Mouse (Mus musculus): ENCODE measurements around the gene Cd101. TPM values are rescaled to one million over a fixed set of nuclear protein-coding genes. Genes with fewer than 3 reads are reported as not detected.

Cd101 gene
- total RNA-seq (2021) = under 1 TPM; 0.34 to 0.48 TPM

GRCm38 (mm10) chr3:101029339-101029738, at the start of gene Cd101:
Gene Cd101, minus strand, starts transcription at chr3:101029556.
- DNase-seq = no peak
- intact Hi-C loops (cut with DNase I) = no loop called here

DNA sequence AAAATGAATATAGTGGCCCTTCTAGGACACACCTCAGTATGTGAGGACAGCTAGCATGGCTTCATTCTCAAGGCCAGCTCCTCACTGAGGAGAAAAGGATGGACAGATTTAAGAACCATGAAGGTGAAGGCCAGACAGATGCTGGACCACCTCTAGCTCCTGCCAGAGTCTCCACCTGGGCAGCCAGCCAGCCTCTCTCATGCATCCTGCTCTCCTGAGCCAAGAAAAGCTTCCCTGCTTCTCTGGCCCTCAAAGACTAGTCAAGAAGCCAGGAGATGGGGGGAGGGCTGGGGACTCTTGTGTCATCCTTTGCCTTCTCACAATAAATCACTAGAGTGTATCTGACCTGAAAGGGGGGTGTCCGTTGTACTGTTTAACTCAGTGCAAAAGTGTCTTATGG, 49.0 kb upstream of the Cd101 start:
- peak; percentile 88 for DNase-seq

GRCm38 (mm10) chr3:101077710-101078100, 48.3 kb upstream of the Cd101 start:
- intact Hi-C loops (cut with DNase I) = no loop called here
- peak; percentile 61 for DNase-seq

More for the DNA sequence above, 49.0 kb upstream of the Cd101 start:
- intact Hi-C loops (cut with DNase I) = no loop called here

DNA sequence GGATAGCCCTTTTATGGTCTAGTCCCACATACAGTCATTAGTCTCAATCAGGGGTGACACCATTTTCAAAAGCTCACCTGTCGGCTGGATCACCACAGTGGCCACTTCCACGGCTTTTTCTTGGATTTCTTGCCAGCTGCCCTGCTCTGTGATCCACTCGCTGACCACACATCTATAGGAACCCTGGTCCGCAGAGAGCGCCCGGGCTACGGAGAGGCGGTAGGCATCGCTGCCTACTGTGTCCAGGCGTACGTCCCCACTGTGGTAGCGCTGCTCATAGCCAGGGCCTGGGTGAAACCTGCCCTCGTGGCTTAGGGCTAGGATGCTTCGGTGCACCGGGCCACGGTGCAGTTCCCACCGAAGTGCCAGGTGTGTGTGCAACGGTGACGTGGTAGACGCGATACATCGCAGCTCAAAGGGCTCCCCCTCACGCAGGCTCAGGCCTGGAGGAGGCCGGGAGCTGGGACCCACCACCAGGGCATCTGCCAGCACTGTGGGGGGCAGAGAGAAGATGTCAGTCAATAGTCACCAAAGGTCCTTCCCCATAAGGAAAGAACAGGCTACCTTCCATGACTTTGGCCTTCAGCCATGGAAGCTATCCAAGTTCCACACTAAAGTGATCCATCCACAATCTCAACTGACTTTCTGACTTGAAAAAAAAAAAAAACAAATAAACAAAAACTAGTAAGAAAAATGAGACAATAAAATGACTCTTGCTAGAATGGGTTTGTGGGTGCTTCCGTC, 47.8 kb upstream of the Cd101 start:
- DNase-seq = peak; percentile 68
- intact Hi-C loops (cut with DNase I) = no loop called here

DNA sequence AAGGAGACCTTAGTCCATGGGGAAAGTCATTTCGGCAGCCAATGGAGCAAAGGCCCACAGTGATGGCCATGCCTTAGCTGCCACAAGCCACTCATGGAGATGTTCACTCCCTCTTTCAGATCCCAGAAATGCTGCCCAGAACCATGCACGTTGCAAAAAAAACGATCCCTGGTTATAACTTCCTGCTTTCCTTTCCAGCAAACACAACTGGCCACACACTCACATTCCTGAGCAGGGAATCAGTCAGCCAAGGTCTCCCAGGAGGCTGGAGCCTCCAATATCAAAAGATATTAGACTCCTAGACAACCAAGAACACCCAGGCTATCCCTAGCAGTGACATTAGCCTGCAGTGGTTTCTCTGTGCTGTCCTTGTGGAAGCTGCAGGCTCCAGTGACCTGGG, 46.5 kb upstream of the Cd101 start:
- intact Hi-C loops (cut with DNase I) = no loop called here
- no peak for DNase-seq

GRCm38 (mm10) chr3:101073384-101073783, 44.0 kb upstream of the Cd101 start:
- no peak for DNase-seq
- intact Hi-C loops (cut with DNase I) = no loop called here

DNA sequence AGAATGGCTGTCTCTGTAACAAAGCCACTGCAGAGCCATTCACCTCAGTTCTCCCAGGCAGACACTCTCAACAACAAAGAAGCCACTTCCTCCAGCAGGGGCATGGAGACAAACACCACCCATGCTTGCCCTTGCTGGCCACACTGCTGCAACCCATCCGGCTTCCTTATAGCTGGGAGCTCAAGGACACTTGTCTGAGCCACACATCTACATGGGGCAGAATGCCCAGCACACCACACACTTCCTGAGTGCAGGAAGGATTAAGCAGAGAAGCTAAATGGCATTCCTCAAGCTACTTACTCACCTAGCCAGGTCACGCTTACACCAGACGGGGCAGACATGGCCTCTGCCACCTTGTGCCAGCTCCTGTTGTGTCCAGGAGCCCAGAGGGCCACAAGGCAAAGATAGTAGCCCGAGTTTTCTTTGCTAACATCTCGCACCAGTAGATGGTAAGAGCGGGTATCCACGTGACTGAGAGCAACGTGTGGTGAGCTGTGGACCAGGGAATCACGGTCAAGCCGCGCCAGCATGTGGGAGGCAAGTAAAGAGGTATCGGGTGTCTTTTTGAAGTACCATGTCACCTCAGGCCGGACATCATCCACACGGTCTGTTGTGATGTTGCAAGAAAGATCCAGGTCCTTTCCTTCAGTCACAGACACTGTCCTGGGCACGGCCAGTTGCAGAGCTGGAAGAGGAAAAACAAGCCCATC, 43.3 kb upstream of the Cd101 start:
- intact Hi-C loops (cut with DNase I) = no loop called here
- no peak for DNase-seq

- no peak for DNase-seq
- intact Hi-C loops (cut with DNase I) = no loop called here
Observed at GRCm38 (mm10) chr3:101071576-101071975, 42.2 kb upstream of the Cd101 start.

GRCm38 (mm10) chr3:101070796-101071235, 41.5 kb upstream of the Cd101 start:
- DNase-seq = no peak
- intact Hi-C loops (cut with DNase I) = no loop called here

- intact Hi-C loops (cut with DNase I) = no loop called here
Observed at GRCm38 (mm10) chr3:101070230-101070795, 41.0 kb upstream of the Cd101 start.

DNA sequence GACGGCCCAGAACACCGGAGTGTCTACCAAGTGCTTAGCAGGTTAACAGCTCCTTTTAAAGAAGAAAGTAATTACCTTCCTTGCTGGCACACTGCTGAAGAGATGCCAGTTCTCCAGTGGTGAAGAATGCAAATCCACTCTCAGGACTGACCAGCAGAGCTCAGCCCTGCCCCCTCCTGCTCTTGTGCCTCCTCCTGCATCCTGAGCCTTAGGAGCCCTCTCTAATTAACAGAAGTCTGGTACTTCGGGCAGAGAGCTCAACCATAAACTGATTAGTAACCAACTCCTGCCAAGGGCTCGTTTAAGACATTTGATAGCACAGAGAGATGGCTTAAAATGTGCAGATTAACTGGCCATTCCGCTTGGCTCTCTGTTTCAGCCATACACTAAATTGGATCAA, 39.3 kb upstream of the Cd101 start:
- intact Hi-C loops (cut with DNase I) = no loop called here
- DNase-seq = peak; percentile 34

More at GRCm38 (mm10) chr3:101070230-101070795, 41.0 kb upstream of the Cd101 start:
- no peak for DNase-seq

- DNase-seq = no peak
- intact Hi-C loops (cut with DNase I) = no loop called here
Observed at GRCm38 (mm10) chr3:101066175-101066574, 36.8 kb upstream of the Cd101 start.

- no peak for DNase-seq
- intact Hi-C loops (cut with DNase I) = no loop called here
Observed at GRCm38 (mm10) chr3:101061865-101062585, 32.7 kb upstream of the Cd101 start.

- intact Hi-C loops (cut with DNase I) = no loop called here
- no peak for DNase-seq
Observed at GRCm38 (mm10) chr3:101059214-101059613, 29.9 kb upstream of the Cd101 start.

DNA sequence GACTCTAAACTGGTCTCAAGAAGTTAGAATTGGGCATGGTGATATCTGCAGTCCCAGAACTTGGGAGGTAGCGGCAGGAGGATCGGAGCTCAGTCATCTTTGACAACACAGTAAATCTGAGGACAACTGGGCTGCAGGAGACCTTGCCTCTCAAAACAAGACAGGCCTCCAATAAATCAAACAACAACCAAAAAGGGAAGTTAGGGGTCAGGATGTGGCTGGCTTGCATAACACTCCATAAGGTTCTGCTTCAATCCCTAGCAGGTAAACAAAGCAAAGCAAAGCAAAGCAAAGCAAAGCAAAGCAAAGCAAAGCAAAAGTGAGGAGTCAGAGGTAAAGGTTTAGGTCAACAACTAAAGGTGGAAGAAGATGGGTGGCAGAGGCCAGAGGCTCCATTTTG, 28.8 kb upstream of the Cd101 start:
- intact Hi-C loops (cut with DNase I) = no loop called here
- no peak for DNase-seq

DNA sequence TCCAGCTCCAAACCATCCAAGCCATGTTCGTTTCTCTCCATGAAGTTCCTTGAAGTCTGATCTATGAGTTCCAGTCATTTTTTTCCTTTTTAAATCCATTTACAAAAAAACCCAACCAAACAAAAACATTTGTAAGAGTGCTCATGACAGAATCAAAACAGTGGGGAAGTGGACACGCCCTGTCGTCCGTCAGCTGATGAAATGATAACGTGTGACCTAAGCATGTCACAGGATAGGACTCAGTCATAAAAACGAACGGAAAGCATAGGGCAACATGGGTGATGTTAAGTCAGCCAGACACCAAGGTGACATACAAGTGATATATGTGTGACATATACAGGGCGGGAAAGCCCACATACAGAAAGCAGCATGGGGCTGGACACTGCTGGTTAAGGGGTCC, 25.9 kb upstream of the Cd101 start:
- no peak for DNase-seq
- intact Hi-C loops (cut with DNase I) = no loop called here

DNA sequence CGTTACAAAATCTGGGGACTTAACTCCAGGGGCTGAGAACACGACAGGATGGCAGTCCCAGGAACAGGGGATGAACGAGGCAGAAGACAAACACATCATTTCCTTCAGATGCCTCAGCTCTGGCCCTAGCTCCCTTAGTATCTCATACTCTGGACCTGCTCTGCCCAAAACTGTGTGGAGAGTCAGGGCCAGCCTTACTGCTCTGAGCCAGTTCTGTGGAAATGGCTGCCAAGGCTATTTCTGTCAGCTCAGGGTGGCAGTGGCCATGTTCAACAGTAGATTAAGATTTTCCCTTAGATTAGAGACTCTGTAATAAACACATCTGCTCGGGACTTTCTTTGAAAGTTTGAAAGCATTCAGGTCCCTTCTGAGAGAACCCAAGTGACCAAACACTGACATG, 22.2 kb upstream of the Cd101 start:
- DNase-seq = no peak
- intact Hi-C loops (cut with DNase I) = no loop called here

DNA sequence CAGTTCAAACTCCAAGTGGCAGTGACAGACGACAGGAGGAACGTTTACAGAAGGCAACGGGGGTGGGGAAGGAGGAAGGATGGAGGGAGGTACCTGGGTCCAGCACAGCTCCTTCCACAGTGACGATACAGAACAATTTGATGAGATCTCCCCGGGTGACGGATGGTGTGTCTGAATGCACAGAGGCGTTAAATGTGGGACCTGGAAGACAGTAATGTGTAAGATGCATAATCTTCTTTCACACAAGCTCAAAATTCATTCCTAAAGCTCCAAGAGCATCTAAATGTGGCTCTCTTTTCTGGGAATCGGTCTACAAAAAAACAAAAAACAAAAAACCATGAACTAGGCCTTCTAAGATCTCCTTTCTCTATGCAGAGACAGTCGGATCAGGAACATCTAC, 20.6 kb upstream of the Cd101 start:
- intact Hi-C loops (cut with DNase I) = no loop called here
- no peak for DNase-seq

- DNase-seq = no peak
- intact Hi-C loops (cut with DNase I) = no loop called here
Observed at GRCm38 (mm10) chr3:101048781-101049180, 19.4 kb upstream of the Cd101 start.

DNA sequence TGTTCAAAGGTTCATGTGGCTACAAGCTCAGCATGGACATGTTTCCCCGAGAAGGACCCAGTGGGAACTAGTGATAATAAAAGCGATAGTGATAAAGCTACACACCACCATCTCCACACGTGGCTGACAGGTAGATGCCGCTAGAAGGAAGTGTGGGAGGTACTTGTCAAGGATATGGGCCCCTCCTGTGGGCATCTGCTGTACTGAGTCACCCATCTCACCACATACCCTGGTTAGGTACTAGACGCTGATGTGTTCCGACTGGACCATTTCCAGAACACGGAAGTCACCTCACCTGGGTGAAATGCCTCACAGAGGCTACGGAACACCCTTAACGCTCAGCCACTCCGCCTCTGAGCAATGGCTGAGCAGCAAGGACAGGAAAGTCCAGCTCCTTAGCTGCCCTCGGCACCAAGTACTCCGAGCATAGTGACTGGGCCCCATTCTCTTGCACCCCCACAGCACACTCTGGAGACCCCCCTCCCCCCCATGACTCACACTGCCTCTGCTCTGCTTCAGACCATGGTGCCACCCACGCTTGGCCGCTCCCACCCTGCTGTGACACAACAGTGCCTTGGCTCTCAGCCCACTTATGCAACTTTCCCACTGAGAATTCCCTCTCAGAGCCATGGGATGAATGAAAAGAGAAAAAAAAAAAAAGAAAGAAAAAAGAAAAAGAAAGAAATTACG, 18.4 kb upstream of the Cd101 start:
- peak; percentile 28 for DNase-seq
- intact Hi-C loops (cut with DNase I) = no loop called here

DNA sequence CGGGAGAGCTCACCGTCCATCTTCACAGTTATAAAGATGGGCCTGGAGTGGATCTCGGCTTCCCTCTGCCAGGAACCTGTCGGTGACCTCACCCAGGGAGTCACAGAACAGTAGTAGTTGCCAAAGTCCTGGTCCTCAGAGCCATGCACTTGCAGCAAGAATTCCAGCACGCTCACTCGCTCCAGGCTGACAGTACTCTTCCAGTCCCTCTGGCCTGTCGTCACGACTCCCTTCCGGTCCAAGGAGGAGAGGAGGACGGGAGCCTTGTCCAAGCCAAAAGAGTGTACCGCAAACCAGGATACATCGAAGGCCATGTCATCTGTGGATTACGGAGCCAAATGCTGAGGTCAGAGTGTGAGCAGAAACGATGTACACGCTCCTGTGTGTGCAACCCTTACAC, 16.1 kb upstream of the Cd101 start:
- intact Hi-C loops (cut with DNase I) = no loop called here
- no peak for DNase-seq
